Mouse (Mus musculus) testis, adult 2 months (tissue): ENCODE data around the gene Tha1.

Source experiments
- CTCF ChIP-seq: fragments of 200-500 bp; IDR thresholded peaks from 2 replicates; pipeline ENCODE4 v1.5.1; 2012; ENCODE audit warnings: low read depth, mild to moderate bottlenecking, inconsistent platforms, low read length, moderate library complexity; ENCODE audit not compliant: control insufficient read depth, insufficient read depth, insufficient replicate concordance
- POLR2A ChIP-seq: fragments of 200-500 bp; IDR thresholded peaks from 2 replicates; pipeline ENCODE4 v1.6.1; 2012; ENCODE audit warnings: low read depth, mild to moderate bottlenecking, inconsistent platforms, low read length, moderate library complexity; ENCODE audit not compliant: control insufficient read depth

- TF ChIP-seq POLR2A, result no peak
- TF ChIP-seq CTCF, result no peak
Measured at GRCm38 (mm10) chr11:117874419-117874818, 1.1 kb upstream of the Tha1 start.
